Mouse (Mus musculus): ENCODE measurements around the gene Dmpk.

GRCm38 (mm10) chr7:19053136-19053532 is 30.5 kb upstream of the Dmpk start:
- TF ChIP-seq CTCF (IDR thresholded peaks at IDR 0.05; ENCODE audit: low read depth) (no peak), EP300 (IDR thresholded peaks at IDR 0.05; ENCODE audit: low read depth) (no peak)

Data from liver, postnatal 0 days (tissue).